14 mouse cellular contexts compared by ENCODE assay signal in genomic region chr17:70302656-70303055, GRCm38 (mm10).
"Had no signal": no experiment of that assay in that cellular context is flagged by ENCODE, and none has a peak within 500 bp of the region (broad histone marks: within the 10 kb centered on the region; RNA-seq: fewer than 3 reads in every experiment).

No protein-coding gene starts in this region.

- H3K4me2 ChIP-seq: limb, embryonic 13.5 days; midbrain, embryonic 13.5 days; neural tube, embryonic 12.5 days had no signal

- H3K9ac ChIP-seq: limb, embryonic 13.5 days; liver, embryonic 14.5 days; midbrain, embryonic 13.5 days; neural tube, embryonic 12.5 days had no signal

- H3K4me1 ChIP-seq: midbrain, embryonic 13.5 days; neural tube, embryonic 12.5 days had no signal

- H3K36me3 ChIP-seq: limb, embryonic 13.5 days; midbrain, embryonic 13.5 days; neural tube, embryonic 12.5 days had no signal

- H3K27me3 ChIP-seq: limb, embryonic 13.5 days; midbrain, embryonic 13.5 days; neural tube, embryonic 12.5 days had no signal

- DNase-seq: kidney, postnatal 36 days; layer of hippocampus, postnatal 36 days; lung, adult 18-20 months; retina, postnatal 1 day; right cerebral cortex, postnatal 4 days; spleen, adult 18-20 months; thymus, adult 18-20 months; thymus, postnatal 14 days had no signal

- ATAC-seq: midbrain, embryonic 13.5 days had no signal

- H3K27ac ChIP-seq: kidney, postnatal 0 days; limb, embryonic 13.5 days; liver, embryonic 14.5 days; midbrain, embryonic 13.5 days; neural tube, embryonic 12.5 days had no signal

- H3K4me3 ChIP-seq: limb, embryonic 13.5 days; midbrain, embryonic 13.5 days; myocyte; neural tube, embryonic 12.5 days had no signal

- H3K9me3 ChIP-seq: limb, embryonic 13.5 days; midbrain, embryonic 13.5 days; neural tube, embryonic 12.5 days had no signal
